Comparison of ENCODE assay signal across 8 mouse cellular contexts in genomic region chr2:170287301-170287885, GRCm38 (mm10).
A peak's percentile ranks its signal among the peaks of the same experiment; 100 is the strongest.
DNase-seq lines count a peak whose midpoint lies in the region; ATAC-seq lines count a peak whose summit lies in the region.

No protein-coding gene starts in this region.

- H3K4me3 ChIP-seq in erythroblast, embryonic 14.5 days (replicated peaks): peak overlapping the region; percentile 7
- H3K4me3 ChIP-seq in forebrain, embryonic 13.5 days: peak overlapping the region; percentile 40
- peak overlapping the region; percentile 28 for H3K4me3 ChIP-seq in liver, embryonic 15.5 days (replicated peaks)
- H3K4me3 ChIP-seq in neural tube, embryonic 11.5 days (ENCODE audit: low read depth, low read length): peak overlapping the region; percentile 33

- peak overlapping the region; percentile 64 for H3K9ac ChIP-seq in forebrain, embryonic 13.5 days
- no peak overlapping the region for H3K9ac ChIP-seq in liver, embryonic 15.5 days
- H3K9ac ChIP-seq in neural tube, embryonic 11.5 days (ENCODE audit: low read length): peak overlapping the region; percentile 61

- ATAC-seq in erythroblast, adult 5-6 weeks (replicated peaks; ENCODE audit: low FRiP score, poor library complexity, severe bottlenecking): no peak
- ATAC-seq in forebrain, embryonic 13.5 days: peak; percentile 51; the same call in 1 of the 2 replicates
- ATAC-seq in liver, embryonic 15.5 days (ENCODE audit: insufficient read depth): no peak
- ATAC-seq in neural tube, embryonic 11.5 days (ENCODE audit: insufficient read depth, low FRiP score, low TSS enrichment): peak; percentile 50; the same call in 1 of the 2 replicates

- no peaks in the 10 kb centered on the region for H3K4me1 ChIP-seq in erythroblast, embryonic 14.5 days (ENCODE audit: control insufficient read depth)
- H3K4me1 ChIP-seq in forebrain, embryonic 13.5 days: peaks cover 26% of the 10 kb centered on the region
- H3K4me1 ChIP-seq in liver, embryonic 15.5 days (replicated peaks): peaks cover 3% of the 10 kb centered on the region; the same call in 1 of the 2 replicates
- peaks cover 10% of the 10 kb centered on the region; the same call in 1 of the 2 replicates for H3K4me1 ChIP-seq in neural tube, embryonic 11.5 days (ENCODE audit: control insufficient read depth, insufficient read depth, low read length)

- WGBS in forebrain, embryonic 13.5 days: under 1% methylated on average over 27 of the region's 27 CpGs
- WGBS in liver, embryonic 15.5 days (ENCODE audit: insufficient replicate concordance): 2% methylated on average over 27 of the region's 27 CpGs
- under 1% methylated on average over 27 of the region's 27 CpGs for WGBS in neural tube, embryonic 11.5 days

- H3K27me3 ChIP-seq in erythroblast, embryonic 14.5 days (ENCODE audit: control insufficient read depth): peaks cover 15% of the 10 kb centered on the region
- H3K27me3 ChIP-seq in forebrain, embryonic 13.5 days: 0 out of 2 replicates have a peak, but pooled peaks cover 10% of the 10 kb centered on the region
- peaks cover 23% of the 10 kb centered on the region for H3K27me3 ChIP-seq in liver, embryonic 15.5 days
- no peaks in the 10 kb centered on the region for H3K27me3 ChIP-seq in neural tube, embryonic 11.5 days (ENCODE audit: control insufficient read depth, insufficient read depth, low read length)

- peak overlapping the region; percentile 87 for H3K4me2 ChIP-seq in forebrain, embryonic 13.5 days
- H3K4me2 ChIP-seq in liver, embryonic 15.5 days: peak overlapping the region; percentile 58
- H3K4me2 ChIP-seq in neural tube, embryonic 11.5 days (ENCODE audit: low read depth): peak overlapping the region; percentile 82

- intact Hi-C loops in heart, postnatal 10 days (cut with DNase I): loop anchor here (2.0 kb wide), 1 partner anchor 31 kb away; no protein-coding TSS in a partner anchor

- peak overlapping the region; percentile 66 for H3K27ac ChIP-seq in forebrain, embryonic 13.5 days
- no peak overlapping the region for H3K27ac ChIP-seq in liver, embryonic 15.5 days (replicated peaks)
- no peak overlapping the region; the same call in 1 of the 2 replicates for H3K27ac ChIP-seq in neural tube, embryonic 11.5 days (ENCODE audit: low read depth, low read length)

- no peaks in the 10 kb centered on the region for H3K9me3 ChIP-seq in erythroblast, embryonic 14.5 days (ENCODE audit: control insufficient read depth, low read length)
- H3K9me3 ChIP-seq in forebrain, embryonic 13.5 days (replicated peaks): no peaks in the 10 kb centered on the region
- no peaks in the 10 kb centered on the region for H3K9me3 ChIP-seq in liver, embryonic 15.5 days (replicated peaks)
- no peaks in the 10 kb centered on the region for H3K9me3 ChIP-seq in neural tube, embryonic 11.5 days (ENCODE audit: control insufficient read depth, low read length)

- no peaks in the 10 kb centered on the region for H3K36me3 ChIP-seq in erythroblast, embryonic 14.5 days (ENCODE audit: control insufficient read depth)
- H3K36me3 ChIP-seq in forebrain, embryonic 13.5 days (ENCODE audit: poor library complexity, severe bottlenecking): no peaks in the 10 kb centered on the region
- H3K36me3 ChIP-seq in liver, embryonic 15.5 days (replicated peaks): no peaks in the 10 kb centered on the region
- H3K36me3 ChIP-seq in neural tube, embryonic 11.5 days (ENCODE audit: control insufficient read depth, insufficient read depth, low read length): no peaks in the 10 kb centered on the region

- DNase-seq in heart, postnatal 10 days: peak; percentile 71 to 77
- DNase-seq in kidney, postnatal 25 days: peak; percentile 66 to 69
- peak; percentile 63 for DNase-seq in neural tube, embryonic 11.5 days (ENCODE audit: low spot score)
- peak; percentile 59 for DNase-seq in urinary bladder, postnatal 25 days (ENCODE audit: low spot score)

Comparison
In these comparisons a context has a peak if more than half of its experiments do, and no peak if none do; other contexts are left out.
1. ATAC-seq: peak in forebrain, embryonic 13.5 days (single experiment) and neural tube, embryonic 11.5 days (single experiment); none in erythroblast, adult 5-6 weeks (single experiment) and liver, embryonic 15.5 days (single experiment).
2. Peak in every context shown above with its lines, with median percentiles within 50 percentile points of each other: H3K4me3 ChIP-seq, H3K4me2 ChIP-seq and DNase-seq.